Mouse (Mus musculus) megakaryocyte-erythroid progenitor cell, adult 5-6 weeks (primary cell): Measurements from ENCODE around the gene St7. TPM values are rescaled to one million over a fixed set of nuclear protein-coding genes. Genes with fewer than 3 reads are reported as not detected.

Experiments
- ATAC-seq: replicated peaks from 2 replicates; pipeline ENCODE4 v1.8.0; 2016; ENCODE audit warnings: mild to moderate bottlenecking, inconsistent platforms; ENCODE audit not compliant: severe bottlenecking, poor library complexity, low FRiP score, low TSS enrichment
- total RNA-seq, 2 experiments: library from RNA; stranded (forward) in 1 of 2; stranded (reverse) in 1 of 2; fragments of 200-1000, 215-1000 nt in 1 of 2; fragments of >200 nt in 1 of 2; fragmentation: Nextera tagmentation in 1 of 2; gene quantifications; 2 replicates each; pipeline ENCODE4 v1.2.3; 2014 to 2017

Gene St7
- total RNA-seq, 2 experiments from 2014 or later = 38.6 to 43.4 TPM

- ATAC-seq = no peak
These were observed 285.6 kb downstream of the St7 start for GRCm38 (mm10) chr6:17978324-17978723.

GRCm38 (mm10) chr6:17978881-17979280, 286.1 kb downstream of the St7 start:
- ATAC-seq = no peak

GRCm38 (mm10) chr6:17979361-17979760, 286.6 kb downstream of the St7 start:
- no peak for ATAC-seq

- ATAC-seq = no peak
These were observed 297.7 kb downstream of the St7 start for GRCm38 (mm10) chr6:17990173-17991028.

- ATAC-seq = no peak
These were observed 298.9 kb downstream of the St7 start for GRCm38 (mm10) chr6:17991625-17992024.

Other genes with a start within 250 kb of the St7 start
- gene Met, start 229.1 kb upstream of the St7 start, total RNA-seq (2014; fragmentation: Nextera tagmentation) = not detected in 2 replicates
- gene Met, start 229.1 kb upstream of the St7 start, total RNA-seq (2017) = 0.56 TPM in 1 of 2 replicates, not detected in the other
- 75.8 and 85.8 TPM in 2 replicates for gene Capza2, start 56.7 kb upstream of the St7 start, total RNA-seq (2014; fragmentation: Nextera tagmentation)
- gene Capza2, start 56.7 kb upstream of the St7 start, total RNA-seq (2017) = 190 and 260 TPM in 2 replicates